Mouse (Mus musculus) cerebellum, postnatal 14 days (tissue): ENCODE data around the gene Birc3.
"Not testable (repeated sequence)": the region's sequence is repeated elsewhere in the genome, so short reads cannot be mapped to it uniquely, and the experiment has no call there.

Experiments
- DNase-seq, 2 experiments: peaks; one replicate each; pipeline ENCODE4 v3.0.0; 2021; ENCODE audit warnings: mixed read lengths in 2 of 2

Gene Birc3

GRCm38 (mm10) chr9:7866981-7867380 lies 6.0 kb downstream of the Birc3 start:
- DNase-seq = not testable (repeated sequence)

- no peak for DNase-seq
Measured at GRCm38 (mm10) chr9:7860976-7861375, 12.0 kb downstream of the Birc3 start.

- DNase-seq = no peak
Measured at GRCm38 (mm10) chr9:7855912-7856311, 17.1 kb downstream of the Birc3 start.

GRCm38 (mm10) chr9:7855374-7855773 lies 17.6 kb downstream of the Birc3 start:
- peak; percentile 55 to 56 for DNase-seq

- peak; percentile 38 to 55 for DNase-seq
Measured at GRCm38 (mm10) chr9:7854196-7854595, 18.8 kb downstream of the Birc3 start.

GRCm38 (mm10) chr9:7852346-7853230 lies 20.4 kb downstream of the Birc3 start:
- no peak for DNase-seq

GRCm38 (mm10) chr9:7851841-7852240 lies 21.1 kb downstream of the Birc3 start:
- DNase-seq = no peak

- no peak for DNase-seq
Measured at GRCm38 (mm10) chr9:7848191-7848590, 24.8 kb downstream of the Birc3 start.

GRCm38 (mm10) chr9:7846667-7847199 lies 26.3 kb downstream of the Birc3 start:
- DNase-seq = no peak

- no peak for DNase-seq
Measured at GRCm38 (mm10) chr9:7845216-7845895, 27.6 kb downstream of the Birc3 start.

- DNase-seq = no peak
Measured at GRCm38 (mm10) chr9:7841221-7841620, 31.8 kb downstream of the Birc3 start.

- DNase-seq = peak; percentile 8 to 28
Measured at GRCm38 (mm10) chr9:7837806-7838440, 35.1 kb downstream of the Birc3 start.

GRCm38 (mm10) chr9:7836905-7837805 lies 35.8 kb downstream of the Birc3 start, which contains the start of gene Birc2:
Gene Birc2 (minus strand): TSS chr9:7837064.
- peak; percentile 96 to 97 for DNase-seq

- DNase-seq = peak; percentile 73 to 75
Measured at GRCm38 (mm10) chr9:7836331-7836730, 36.7 kb downstream of the Birc3 start.

- no peak for DNase-seq
Measured at GRCm38 (mm10) chr9:7835302-7835701, 37.7 kb downstream of the Birc3 start.

- no peak for DNase-seq
Measured at GRCm38 (mm10) chr9:7833421-7833820, 39.6 kb downstream of the Birc3 start.

- no peak for DNase-seq
Measured at GRCm38 (mm10) chr9:7829531-7830528, 43.2 kb downstream of the Birc3 start.

GRCm38 (mm10) chr9:7828706-7829105 lies 44.3 kb downstream of the Birc3 start:
- no peak for DNase-seq

GRCm38 (mm10) chr9:7824916-7825315 lies 48.1 kb downstream of the Birc3 start:
- no peak for DNase-seq

- no peak for DNase-seq
Measured at GRCm38 (mm10) chr9:7822758-7823157, 50.2 kb downstream of the Birc3 start.

GRCm38 (mm10) chr9:7805101-7805506 lies 67.9 kb downstream of the Birc3 start:
- DNase-seq = no peak
